Mouse (Mus musculus) gastrocnemius, postnatal 14 days (tissue): Measurements from ENCODE around the gene Mcrs1. TPM values are rescaled to one million over a fixed set of nuclear protein-coding genes. Genes with fewer than 3 reads are reported as not detected.
A peak's percentile ranks its signal among the peaks of the same experiment; 100 is the strongest.

Source experiments
- DNase-seq: peaks from one replicate; pipeline ENCODE4 v3.0.0; 2021; ENCODE audit warnings: mixed read lengths
- intact Hi-C: fragments of 180-260 bp; cut with DNase I; formaldehyde crosslinking; loops from one replicate; pipeline ENCODE4 v1.15.1; 2025; ENCODE audit warnings: low total_unique reads
- long read RNA-seq, 2 experiments: library from polyadenylated mRNA; stranded (forward); transcript quantifications; one replicate each; pipeline ENCODE4 v2.0.0; 2021
- total RNA-seq, 2 experiments: library from RNA; stranded (reverse); gene quantifications; 2 replicates each; pipeline ENCODE4 v1.2.3; 2021

Mcrs1 gene
- total RNA-seq: 10 to 100 TPM; 34.4 to 37.2 TPM
- long read RNA-seq, experiment 1, transcript Mcrs1-201 (15 exons, 1,916 nt): major isoform, 40 of 84 reads
- long read RNA-seq, experiment 1, transcript Mcrs1-202 (14 exons, 1,771 nt): minor isoform, 7 of 84 reads
- long read RNA-seq, experiment 1, transcript Mcrs1-209 (11 exons, 1,521 nt): minor isoform, 27 of 84 reads
- long read RNA-seq, experiment 1, partial matches to known transcripts: 1 of 84 reads
- long read RNA-seq, experiment 1, other reads (novel, unspliced or antisense): 9 of 84 reads
- long read RNA-seq, experiment 2, transcript Mcrs1-201 (15 exons, 1,916 nt): major isoform, 39 of 79 reads
- long read RNA-seq, experiment 2, transcript Mcrs1-202 (14 exons, 1,771 nt): minor isoform, 5 of 79 reads
- long read RNA-seq, experiment 2, transcript Mcrs1-209 (11 exons, 1,521 nt): minor isoform, 23 of 79 reads
- long read RNA-seq, experiment 2, partial matches to known transcripts: 2 of 79 reads
- long read RNA-seq, experiment 2, other reads (novel, unspliced or antisense): 10 of 79 reads

GRCm38 (mm10) chr15:99251626-99252380, at the start of gene Mcrs1:
Mcrs1 (minus strand) TSS chr15:99251961.
- DNase-seq: peak; percentile 98
- intact Hi-C loops: no loop called here

GRCm38 (mm10) chr15:99296213-99296612, 44.5 kb upstream of the Mcrs1 start:
- intact Hi-C loops: no loop called here

DNA sequence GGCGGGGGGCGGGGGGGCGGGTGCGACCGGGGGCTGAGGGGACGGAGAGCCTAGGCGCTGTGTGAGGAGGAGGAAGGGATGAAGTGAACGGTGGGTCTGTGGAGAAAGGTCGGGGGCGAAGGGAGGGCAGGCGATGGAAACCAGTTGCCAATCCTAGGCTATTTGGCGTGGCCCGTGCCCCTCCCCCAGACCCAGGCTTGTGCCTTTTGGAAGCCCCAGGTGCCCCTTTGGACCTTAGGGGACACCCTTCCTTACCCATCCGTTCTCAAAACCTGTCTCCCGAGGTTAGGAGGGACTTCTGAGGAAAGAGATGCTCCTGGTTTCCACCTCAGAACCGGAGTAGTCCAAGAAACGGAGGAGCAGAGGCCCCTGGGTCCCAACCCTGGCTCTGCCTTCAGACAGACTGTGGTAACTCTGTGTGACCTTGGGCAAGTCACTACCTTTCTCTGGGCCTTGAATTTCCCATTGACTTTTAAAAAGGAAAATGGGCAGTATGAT, 43.8 kb upstream of the Mcrs1 start, which contains the start of gene Fam186b:
Gene Fam186b, minus strand, starts transcription at position 405 of the 498 bp plus-strand sequence.
- intact Hi-C loops: no loop called here
- DNase-seq: peak; percentile 34

More at GRCm38 (mm10) chr15:99296213-99296612, 44.5 kb upstream of the Mcrs1 start:
- DNase-seq: no peak

DNA sequence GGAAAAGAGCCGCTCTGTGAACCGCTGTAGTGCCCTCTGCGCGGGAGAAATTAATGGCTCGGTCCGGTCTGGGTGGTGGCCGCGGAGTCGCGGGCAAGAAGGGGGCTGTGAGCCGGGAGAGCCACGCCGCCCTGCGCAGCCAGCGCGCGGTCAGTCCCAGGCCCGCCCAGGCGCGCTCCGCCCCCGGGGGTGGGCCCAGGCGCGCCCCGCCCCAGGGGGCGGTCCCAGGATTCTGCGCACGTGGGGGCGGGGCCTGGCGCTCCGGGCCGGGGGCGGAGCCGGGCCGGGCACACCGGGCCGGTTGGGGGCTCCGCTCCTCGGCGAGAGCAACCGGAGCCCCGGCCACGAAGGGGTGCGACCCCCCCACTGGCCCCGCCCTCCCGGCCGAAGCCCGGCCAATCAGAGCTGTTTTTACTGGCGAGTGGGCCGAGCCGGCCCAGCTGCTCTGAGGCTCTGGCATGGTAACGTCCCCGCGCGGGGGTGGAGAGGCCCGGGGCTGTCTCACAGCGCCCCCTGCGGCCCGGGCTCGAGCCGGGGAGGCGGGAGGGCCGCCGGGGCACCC, 43.1 kb upstream of the Mcrs1 start, which contains the start of gene Prpf40b:
Gene Prpf40b, plus strand, starts transcription at position 275 of the 562 bp plus-strand sequence.
- intact Hi-C loops: no loop called here
- peak; percentile 95 for DNase-seq

- no peak for DNase-seq
- intact Hi-C loops: no loop called here
Observed at GRCm38 (mm10) chr15:99294287-99294686, 42.5 kb upstream of the Mcrs1 start.

DNA sequence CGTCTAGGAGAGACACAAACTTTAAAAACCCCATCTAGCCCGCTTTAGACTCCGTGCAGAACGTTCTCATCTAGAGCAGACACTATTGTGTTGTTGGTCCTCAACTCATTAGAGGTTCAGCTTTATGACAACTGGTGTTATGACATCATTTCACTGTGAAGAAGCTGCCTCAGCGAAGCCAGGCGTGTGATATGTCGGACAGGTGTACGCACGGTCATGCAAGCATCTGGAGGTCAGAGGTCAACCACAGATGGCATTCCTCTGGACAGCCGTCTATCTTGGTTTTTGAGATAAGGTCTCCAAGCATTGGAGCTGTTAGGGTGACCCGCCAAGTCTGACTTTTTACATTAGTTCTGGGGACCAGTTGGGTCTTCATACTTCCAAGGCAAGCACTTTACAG, 38.8 kb upstream of the Mcrs1 start:
- intact Hi-C loops: no loop called here
- DNase-seq: no peak

GRCm38 (mm10) chr15:99285189-99285535, 33.4 kb upstream of the Mcrs1 start:
- DNase-seq: no peak
- intact Hi-C loops: no loop called here

DNA sequence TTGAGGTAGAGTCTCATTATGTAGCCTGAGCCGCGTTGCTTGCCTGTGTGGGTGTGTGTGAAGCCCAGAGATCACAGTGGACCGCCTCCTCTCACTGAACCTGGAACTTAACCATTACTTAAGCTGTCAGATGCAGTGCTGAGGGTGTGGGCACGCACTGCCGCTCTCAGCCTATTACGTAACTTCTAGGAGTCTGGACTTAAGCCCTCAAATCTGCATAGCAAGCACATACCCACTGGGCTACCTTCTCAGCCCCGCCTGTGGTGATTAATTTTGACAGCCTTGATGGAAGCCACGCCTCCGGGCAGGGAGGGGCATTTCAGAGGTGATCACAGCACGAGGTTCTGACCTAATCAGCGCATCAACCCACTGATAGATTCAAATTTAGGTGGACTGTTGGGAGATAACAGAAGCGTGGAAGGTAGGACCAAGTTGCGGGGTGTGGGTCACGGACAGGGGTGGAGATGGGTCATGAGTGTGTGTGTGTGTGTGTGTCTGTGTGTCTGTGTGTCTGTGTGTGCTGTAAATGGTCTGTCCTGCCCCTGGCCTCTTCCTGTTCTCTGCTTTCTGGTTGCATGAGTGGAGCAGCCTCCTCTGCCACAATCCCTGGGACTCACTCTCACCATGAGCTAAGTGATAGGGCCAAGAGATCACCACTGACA, 32.9 kb upstream of the Mcrs1 start:
- no peak for DNase-seq
- intact Hi-C loops: no loop called here

DNA sequence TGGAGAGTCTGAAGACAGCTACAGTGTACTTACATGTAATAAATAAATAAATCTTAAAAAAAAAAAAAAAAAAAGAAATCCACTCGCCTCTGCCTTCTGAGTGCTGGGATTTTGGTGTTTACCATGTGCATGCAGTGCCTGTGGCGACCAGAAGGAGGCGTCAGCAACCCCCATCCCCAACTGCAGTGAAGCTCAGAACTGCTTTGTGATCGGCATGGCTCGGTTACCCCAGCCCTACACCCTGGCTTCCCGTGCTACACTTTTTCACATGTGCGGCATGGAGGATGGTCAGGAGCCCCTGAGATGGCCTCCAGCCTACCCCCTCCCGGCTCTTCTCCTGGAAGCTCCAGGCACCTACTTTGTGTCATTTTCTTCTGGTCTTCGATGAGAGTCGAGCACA, 31.7 kb upstream of the Mcrs1 start:
- DNase-seq: no peak
- intact Hi-C loops: no loop called here

DNA sequence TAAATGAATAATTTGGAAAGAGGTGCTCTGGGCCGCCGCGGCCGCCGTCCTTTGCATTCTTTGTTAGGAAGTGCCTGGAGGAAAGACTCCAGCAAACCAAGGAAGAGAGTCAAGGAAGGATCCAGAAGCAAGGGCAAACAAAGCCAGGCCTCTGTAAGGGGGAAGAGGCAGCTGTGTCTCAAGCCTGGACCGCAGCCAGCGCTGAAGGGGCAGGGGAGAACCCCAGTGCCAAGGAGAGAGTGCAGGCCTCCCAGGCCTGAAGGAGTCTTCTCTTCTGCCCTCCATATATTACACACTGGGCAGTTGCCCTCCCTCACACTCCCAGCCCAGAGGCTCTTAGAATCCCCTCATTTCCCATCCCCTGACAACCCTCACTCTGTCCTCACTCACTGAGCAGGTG, 26.5 kb upstream of the Mcrs1 start:
- intact Hi-C loops: no loop called here
- no peak for DNase-seq

DNA sequence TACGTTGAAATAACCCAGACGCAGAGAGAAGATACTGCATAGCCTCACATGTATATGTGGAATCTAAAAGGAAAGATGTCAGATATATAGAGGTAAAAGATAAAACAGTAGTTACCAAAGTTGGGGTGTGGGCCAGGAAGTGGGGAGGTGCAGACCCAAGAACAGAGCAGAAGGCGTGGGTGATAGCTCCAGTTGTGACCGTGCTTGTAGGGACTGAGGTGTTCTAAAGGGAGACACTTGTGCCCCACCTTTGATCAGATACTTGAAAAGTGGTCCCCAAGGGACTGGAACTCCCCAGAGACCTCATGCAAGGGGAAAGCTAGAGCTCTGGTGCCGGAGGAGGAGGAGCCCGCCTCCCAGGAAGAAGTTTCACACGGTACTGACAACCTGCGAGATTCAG, 24.3 kb upstream of the Mcrs1 start:
- intact Hi-C loops: no loop called here
- DNase-seq: no peak

GRCm38 (mm10) chr15:99265679-99266078, 13.9 kb upstream of the Mcrs1 start:
- intact Hi-C loops: loop anchor here (5.0 kb wide), 1 partner anchor 48 kb away; no protein-coding TSS in a partner anchor
- peak; percentile 68 for DNase-seq

GRCm38 (mm10) chr15:99264363-99264762, 12.6 kb upstream of the Mcrs1 start:
- no peak for DNase-seq
- intact Hi-C loops: no loop called here

- DNase-seq: no peak
- intact Hi-C loops: no loop called here
Observed at GRCm38 (mm10) chr15:99262702-99263101, 10.9 kb upstream of the Mcrs1 start.

- intact Hi-C loops: no loop called here
Observed at GRCm38 (mm10) chr15:99259730-99260252, 8.0 kb upstream of the Mcrs1 start.

GRCm38 (mm10) chr15:99259167-99259729, 7.5 kb upstream of the Mcrs1 start:
- intact Hi-C loops: no loop called here

More at GRCm38 (mm10) chr15:99259730-99260252, 8.0 kb upstream of the Mcrs1 start:
- peak; percentile 79 for DNase-seq

DNA sequence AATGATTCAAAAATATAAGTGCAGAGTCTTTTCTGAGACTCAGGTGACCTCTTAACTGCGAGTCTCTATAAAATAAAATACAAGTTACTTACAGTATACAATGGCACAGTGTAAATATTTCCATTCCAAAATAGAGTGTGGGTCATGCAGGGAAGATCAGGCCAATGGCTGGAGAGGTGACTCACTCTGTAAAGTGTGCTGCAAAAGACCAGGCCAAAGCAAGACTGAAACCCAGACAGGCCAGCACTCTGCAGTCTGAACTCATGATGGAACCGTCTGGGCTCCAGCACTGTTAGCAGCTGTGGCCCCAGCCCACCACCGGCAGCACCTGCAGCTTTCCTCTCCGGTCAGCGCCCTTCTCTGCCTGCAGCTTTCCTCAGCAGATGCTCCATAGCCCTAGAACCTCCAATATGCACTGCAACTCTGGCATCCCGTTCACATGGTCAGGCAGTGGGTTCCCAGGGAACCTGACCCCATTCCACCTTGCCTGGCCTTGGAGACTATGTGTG, 3.5 kb upstream of the Mcrs1 start:
- DNase-seq: no peak
- intact Hi-C loops: no loop called here

More at GRCm38 (mm10) chr15:99259167-99259729, 7.5 kb upstream of the Mcrs1 start:
- no peak for DNase-seq

GRCm38 (mm10) chr15:99254477-99255005, 2.8 kb upstream of the Mcrs1 start:
- no peak for DNase-seq
- intact Hi-C loops: no loop called here
